Mouse (Mus musculus) embryonic facial prominence, embryonic 13.5 days (tissue): Measurements from ENCODE around the gene Spc24. TPM values are rescaled to one million over a fixed set of nuclear protein-coding genes. Genes with fewer than 3 reads are reported as not detected.
A peak's percentile ranks its signal among the peaks of the same experiment; 100 is the strongest.
"Not testable (repeated sequence)": the region's sequence is repeated elsewhere in the genome, so short reads cannot be mapped to it uniquely, and the experiment has no call there.

Source experiments
- ATAC-seq: fragments of 200-750 bp; cut with Nextera tagmentation; 2 replicates; pipeline ENCODE4 v1.8.0; 2017; ENCODE audit warnings: low read depth; ENCODE audit not compliant: insufficient number of reproducible peaks, insufficient read depth, low FRiP score, low TSS enrichment
- H3K27ac ChIP-seq: fragments of 300-500 bp; sonication (generic); 2 replicates; pipeline ENCODE4 v1.5.1; 2015; ENCODE audit warnings: moderate library complexity, mild to moderate bottlenecking, inconsistent platforms
- H3K27me3 ChIP-seq: fragments of 300-500 bp; sonication (generic); 2 replicates; pipeline ENCODE4 v1.6.1; 2015; ENCODE audit warnings: mild to moderate bottlenecking, inconsistent platforms
- H3K36me3 ChIP-seq: fragments of 300-500 bp; sonication (generic); 2 replicates; pipeline ENCODE4 v1.6.1; 2015; ENCODE audit warnings: mild to moderate bottlenecking, inconsistent platforms
- H3K4me1 ChIP-seq: fragments of 300-500 bp; sonication (generic); 2 replicates; pipeline ENCODE4 v1.6.1; 2015; ENCODE audit warnings: inconsistent platforms
- H3K4me2 ChIP-seq: fragments of 300-500 bp; sonication (generic); 2 replicates; pipeline ENCODE4 v1.6.1; 2015; ENCODE audit warnings: moderate library complexity, mild to moderate bottlenecking, inconsistent platforms
- H3K4me3 ChIP-seq: fragments of 300-500 bp; sonication (generic); 2 replicates; pipeline ENCODE4 v1.5.1; 2015; ENCODE audit warnings: mild to moderate bottlenecking, inconsistent platforms
- H3K9ac ChIP-seq: fragments of 300-500 bp; sonication (generic); 2 replicates; pipeline ENCODE4 v1.6.1; 2015; ENCODE audit warnings: mild to moderate bottlenecking, inconsistent platforms
- H3K9me3 ChIP-seq: fragments of 300-500 bp; sonication (generic); 2 replicates; pipeline ENCODE4 v1.6.1; 2016; ENCODE audit warnings: inconsistent platforms
- WGBS: fragments of 180-500 bp; shearing (Covaris S2); methylation state at CpG from one replicate; pipeline ENCODE4 v1.1.7; 2015; ENCODE audit warnings: mixed read lengths; 5-methylcytosine and 5-hydroxymethylcytosine counted together
- polyA plus RNA-seq: library from polyadenylated mRNA; unstranded; fragments of >200 nt; fragmentation: Nextera tagmentation; extraction: Ambion mirVana; gene quantifications from 2 replicates; pipeline ENCODE4 v1.2.1, GENCODE M21; 2015

Gene Spc24
- polyA plus RNA-seq, 1 experiment from 2014 or later, result 111 TPM

DNA sequence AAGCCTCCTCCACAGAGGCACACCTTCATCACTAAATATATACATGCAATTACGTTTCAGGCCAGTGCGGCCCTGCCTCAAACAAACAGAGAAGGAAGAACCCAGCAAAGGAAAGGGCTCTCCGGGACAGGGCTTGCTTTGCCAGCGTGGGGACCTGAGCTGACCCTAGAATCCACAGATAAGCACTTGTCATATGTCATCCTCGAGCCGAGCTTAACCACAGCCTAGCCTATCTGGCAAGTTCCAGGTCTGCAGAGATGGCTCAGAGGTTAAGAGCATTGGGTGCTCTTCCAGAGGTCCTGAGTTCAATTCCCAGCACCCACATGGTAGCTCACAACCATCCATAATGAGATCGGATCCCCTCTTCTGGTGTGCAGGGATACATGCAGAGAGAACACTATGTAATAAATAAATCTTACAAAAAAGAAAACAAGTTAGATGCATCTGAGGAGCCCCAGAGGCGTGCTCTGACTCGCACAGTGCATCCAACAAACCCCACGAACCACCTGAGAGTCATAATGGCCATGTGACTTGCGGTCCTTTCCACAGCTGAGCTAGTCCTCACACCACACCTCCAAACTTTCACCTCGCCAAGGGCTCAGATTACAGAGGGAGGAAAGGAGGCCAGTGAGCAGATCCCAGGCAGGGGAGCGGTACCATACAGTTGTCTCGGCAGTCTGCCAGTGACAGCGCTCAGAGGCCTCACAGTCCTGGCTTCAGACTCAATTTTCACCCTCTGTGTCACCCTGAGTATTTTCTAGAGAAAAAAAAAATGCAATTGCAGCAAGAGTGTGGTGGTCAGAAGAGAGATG lies 21.8 kb upstream of the Spc24 start:
- no peak for ATAC-seq
- WGBS, result 78% methylated on average over 15 of the region's 15 CpGs
- Histone ChIP-seq H3K36me3 (peaks cover 86% of the 10 kb centered on the region), H3K27ac (no peak overlapping the region), H3K27me3 (no peaks in the 10 kb centered on the region), H3K4me1 (no peaks in the 10 kb centered on the region), H3K4me3 (no peak overlapping the region), H3K9ac (no peak overlapping the region), H3K9me3 (no peaks in the 10 kb centered on the region), H3K4me2 (no peak overlapping the region)

DNA sequence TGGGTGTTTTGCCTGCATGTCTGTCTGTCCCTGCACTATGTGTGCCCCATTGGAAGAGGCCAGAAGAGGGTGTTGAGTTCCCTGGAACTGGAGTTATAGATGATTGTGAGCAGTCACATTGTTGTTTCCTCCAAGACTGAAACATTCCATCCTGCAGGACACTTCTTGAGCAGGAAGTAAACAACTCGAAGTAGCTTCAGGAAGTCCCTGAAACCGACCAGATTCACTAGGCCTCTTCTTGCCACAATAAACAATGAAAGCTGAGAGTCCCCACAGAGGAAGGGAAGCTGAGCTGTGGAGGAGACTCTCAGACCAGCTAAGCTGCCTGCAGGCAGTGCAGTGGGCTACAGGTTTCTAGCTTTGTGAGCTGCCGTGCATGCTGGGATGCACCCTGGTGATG lies 17.6 kb upstream of the Spc24 start:
- whole genome bisulfite sequencing, result 88% methylated on average over 3 of the region's 3 CpGs
- no peaks in the 10 kb centered on the region for H3K9me3 ChIP-seq
- no peaks in the 10 kb centered on the region for H3K27me3 ChIP-seq
- H3K27ac ChIP-seq, result no peak overlapping the region
- peaks cover 90% of the 10 kb centered on the region for H3K36me3 ChIP-seq
- ATAC-seq, result no peak
- H3K4me1 ChIP-seq, result no peaks in the 10 kb centered on the region
- H3K9ac ChIP-seq, result no peak overlapping the region
- no peak overlapping the region for H3K4me3 ChIP-seq
- no peak overlapping the region for H3K4me2 ChIP-seq

DNA sequence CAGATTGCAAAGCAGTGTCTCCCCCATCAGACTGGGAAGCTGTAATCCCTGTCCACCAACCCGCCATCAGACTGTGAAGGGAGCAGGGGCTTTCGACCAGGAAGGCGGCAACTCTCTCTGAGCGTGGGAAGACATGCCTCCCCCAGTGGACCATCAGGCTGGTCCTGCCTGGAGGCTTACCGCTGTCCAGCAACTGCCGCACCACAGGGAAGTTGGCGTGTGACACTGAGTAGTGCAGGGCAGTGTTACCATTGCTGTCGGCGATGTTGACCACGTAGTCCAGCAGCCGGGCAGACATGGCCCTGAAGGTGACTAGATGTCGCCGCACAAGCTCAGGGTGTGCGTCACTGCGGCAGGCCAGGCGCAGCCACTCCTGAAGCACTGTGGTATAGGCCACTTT lies 14.2 kb upstream of the Spc24 start:
- Histone ChIP-seq H3K4me3 (no peak overlapping the region), H3K9ac (no peak overlapping the region), H3K36me3 (peaks cover 85% of the 10 kb centered on the region), H3K4me1 (peaks cover 6% of the 10 kb centered on the region), H3K9me3 (no peaks in the 10 kb centered on the region), H3K27ac (no peak overlapping the region), H3K4me2 (no peak overlapping the region), H3K27me3 (no peaks in the 10 kb centered on the region)
- ATAC-seq, result no peak
- WGBS, result 89% methylated on average over 16 of the region's 16 CpGs

DNA sequence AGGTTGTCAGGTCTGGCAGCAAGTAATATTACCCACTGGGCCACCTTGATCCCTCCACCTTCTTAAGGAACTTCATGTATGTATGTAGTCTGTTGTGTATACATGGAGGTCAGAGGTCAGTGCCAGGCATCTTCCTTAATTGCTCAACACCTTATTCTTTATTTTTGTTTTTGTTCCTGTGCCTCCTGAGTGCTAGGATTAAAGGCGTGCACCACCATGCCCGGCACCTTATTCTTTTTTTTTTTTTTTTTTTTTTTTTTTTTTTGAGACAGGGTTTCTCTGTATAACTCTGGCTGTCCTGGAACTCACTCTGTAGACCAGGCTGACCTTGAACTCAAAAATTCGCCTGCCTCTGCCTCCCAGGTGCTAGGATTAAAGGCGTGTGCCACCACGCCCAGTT lies 13.3 kb upstream of the Spc24 start:
- WGBS, result 78% methylated on average over 5 of the region's 5 CpGs
- H3K4me3 ChIP-seq, H3K27ac ChIP-seq, H3K27me3 ChIP-seq, ATAC-seq, H3K9ac ChIP-seq, H3K9me3 ChIP-seq, H3K4me2 ChIP-seq: not testable (repeated sequence)
- Histone ChIP-seq H3K36me3 (peaks cover 85% of the 10 kb centered on the region), H3K4me1 (peaks cover 16% of the 10 kb centered on the region)

DNA sequence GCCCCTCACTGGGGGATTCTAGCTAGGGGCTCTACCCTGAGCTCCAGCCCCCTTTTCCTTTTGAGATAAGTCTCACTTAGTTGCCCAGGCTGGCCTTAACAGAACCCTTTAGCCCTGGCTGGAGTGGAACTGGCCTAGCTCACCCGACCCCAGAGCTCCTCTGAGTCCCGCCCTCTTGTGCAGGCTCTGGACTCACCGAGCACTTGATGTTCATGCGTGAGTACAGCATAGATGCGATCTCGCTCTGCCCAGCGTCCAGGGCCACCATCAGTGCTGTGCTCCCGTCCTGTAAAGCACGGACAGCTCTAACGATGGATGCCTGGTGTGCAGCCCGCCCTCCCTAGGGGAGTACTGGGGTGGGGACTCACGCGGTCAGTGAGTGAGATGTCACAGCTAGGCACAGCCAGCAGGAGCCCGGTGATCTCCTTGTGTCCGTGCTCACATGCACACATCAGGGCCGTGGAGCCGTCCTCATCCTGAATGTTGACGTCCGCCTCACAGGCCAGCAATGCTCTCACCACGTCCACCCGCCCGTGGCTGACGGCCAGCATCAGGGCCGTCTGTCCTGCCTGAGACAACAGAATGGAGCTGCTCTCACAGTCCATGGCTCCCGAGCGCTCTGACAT lies 9.6 kb upstream of the Spc24 start:
- WGBS, result 85% methylated on average over 26 of the region's 26 CpGs
- H3K27ac ChIP-seq, result peak overlapping the region; percentile 93
- no peaks in the 10 kb centered on the region for H3K27me3 ChIP-seq
- no peak overlapping the region for H3K4me3 ChIP-seq
- peak; percentile 21; the same call in 1 of the 2 replicates for ATAC-seq
- no peak overlapping the region for H3K4me2 ChIP-seq
- H3K4me1 ChIP-seq, result peaks cover 32% of the 10 kb centered on the region
- peaks cover 66% of the 10 kb centered on the region for H3K36me3 ChIP-seq
- peak overlapping the region; percentile 33; the same call in 1 of the 2 replicates for H3K9ac ChIP-seq
- H3K9me3 ChIP-seq, result no peaks in the 10 kb centered on the region

DNA sequence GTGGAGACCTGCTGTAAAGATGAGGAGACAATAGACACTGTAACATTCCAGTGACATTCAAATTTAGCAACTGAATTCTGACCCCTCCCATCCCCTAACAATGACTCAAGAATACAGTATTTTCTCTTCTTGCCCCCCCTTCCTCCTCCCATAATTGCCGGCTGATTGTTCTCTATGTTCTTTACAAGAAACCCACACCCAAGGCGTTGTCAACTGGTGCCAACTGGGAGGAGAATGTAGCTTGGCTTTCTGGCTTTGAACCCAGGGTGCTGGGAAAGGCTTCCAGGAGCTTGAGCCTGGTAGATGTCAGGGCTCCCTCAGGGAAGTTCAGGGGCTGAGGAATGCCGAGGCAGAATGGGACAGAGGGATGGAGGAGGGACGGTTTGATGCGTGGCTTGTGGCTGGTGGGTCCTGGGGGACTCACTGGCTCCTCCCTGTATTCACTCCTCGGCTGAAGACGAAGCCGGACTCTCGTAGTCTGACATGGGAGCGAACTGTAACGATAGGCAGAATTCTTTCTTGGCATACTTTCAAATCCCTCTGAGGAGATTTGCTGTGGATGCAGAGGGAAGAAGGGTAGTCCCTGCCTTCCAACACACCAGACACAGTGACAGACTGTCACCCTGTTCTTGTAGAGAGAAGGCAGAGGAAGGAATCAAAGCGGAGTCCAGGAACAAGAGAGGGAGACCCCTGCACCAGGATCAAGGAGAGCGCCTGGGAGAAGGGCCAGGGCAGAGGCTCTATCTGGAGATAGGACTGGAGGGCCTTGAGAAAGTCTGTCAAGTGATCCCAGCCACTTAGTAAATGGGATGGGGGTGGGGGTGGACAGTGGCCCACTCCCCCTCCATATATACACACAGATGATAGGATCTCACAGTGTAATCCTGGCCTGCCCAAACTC lies 8.7 kb upstream of the Spc24 start:
- no peak for ATAC-seq
- WGBS, result 26% methylated on average over 13 of the region's 13 CpGs
- H3K9me3 ChIP-seq, result no peaks in the 10 kb centered on the region
- H3K4me2 ChIP-seq, result peak overlapping the region; percentile 18
- H3K36me3 ChIP-seq, result peaks cover 57% of the 10 kb centered on the region
- no peaks in the 10 kb centered on the region for H3K27me3 ChIP-seq
- H3K27ac ChIP-seq, result peak overlapping the region; percentile 93
- no peak overlapping the region for H3K4me3 ChIP-seq
- peaks cover 32% of the 10 kb centered on the region for H3K4me1 ChIP-seq
- peak overlapping the region; percentile 44 for H3K9ac ChIP-seq

DNA sequence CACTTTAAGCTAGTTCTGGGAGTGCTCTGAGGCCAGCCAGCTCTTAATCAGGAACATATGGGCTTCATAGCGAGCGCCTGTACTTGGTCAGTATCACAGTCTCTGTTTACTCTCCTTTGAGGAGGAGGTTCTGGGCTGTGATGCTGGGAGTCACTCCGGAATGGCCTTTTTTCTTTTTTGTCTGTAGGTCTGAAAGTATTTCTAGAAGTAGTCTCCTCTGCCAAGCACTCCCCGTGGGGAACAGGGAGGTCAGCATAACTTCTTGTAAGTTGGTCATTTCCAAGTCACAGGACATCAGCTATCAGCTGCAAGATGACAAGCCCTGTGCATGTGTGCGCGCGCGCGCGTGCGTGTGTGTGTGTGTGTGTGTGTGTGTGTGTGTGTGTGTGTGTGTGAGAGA lies 7.8 kb upstream of the Spc24 start:
- H3K4me2 ChIP-seq, result peak overlapping the region; percentile 18
- H3K9ac ChIP-seq, result peak overlapping the region; percentile 22; the same call in 1 of the 2 replicates
- H3K4me1 ChIP-seq, result peaks cover 32% of the 10 kb centered on the region
- WGBS, result 45% methylated on average over 11 of the region's 11 CpGs
- H3K27me3 ChIP-seq, result no peaks in the 10 kb centered on the region
- no peak for ATAC-seq
- peaks cover 50% of the 10 kb centered on the region for H3K36me3 ChIP-seq
- no peaks in the 10 kb centered on the region for H3K9me3 ChIP-seq
- no peak overlapping the region for H3K4me3 ChIP-seq
- H3K27ac ChIP-seq, result peak overlapping the region; percentile 93

DNA sequence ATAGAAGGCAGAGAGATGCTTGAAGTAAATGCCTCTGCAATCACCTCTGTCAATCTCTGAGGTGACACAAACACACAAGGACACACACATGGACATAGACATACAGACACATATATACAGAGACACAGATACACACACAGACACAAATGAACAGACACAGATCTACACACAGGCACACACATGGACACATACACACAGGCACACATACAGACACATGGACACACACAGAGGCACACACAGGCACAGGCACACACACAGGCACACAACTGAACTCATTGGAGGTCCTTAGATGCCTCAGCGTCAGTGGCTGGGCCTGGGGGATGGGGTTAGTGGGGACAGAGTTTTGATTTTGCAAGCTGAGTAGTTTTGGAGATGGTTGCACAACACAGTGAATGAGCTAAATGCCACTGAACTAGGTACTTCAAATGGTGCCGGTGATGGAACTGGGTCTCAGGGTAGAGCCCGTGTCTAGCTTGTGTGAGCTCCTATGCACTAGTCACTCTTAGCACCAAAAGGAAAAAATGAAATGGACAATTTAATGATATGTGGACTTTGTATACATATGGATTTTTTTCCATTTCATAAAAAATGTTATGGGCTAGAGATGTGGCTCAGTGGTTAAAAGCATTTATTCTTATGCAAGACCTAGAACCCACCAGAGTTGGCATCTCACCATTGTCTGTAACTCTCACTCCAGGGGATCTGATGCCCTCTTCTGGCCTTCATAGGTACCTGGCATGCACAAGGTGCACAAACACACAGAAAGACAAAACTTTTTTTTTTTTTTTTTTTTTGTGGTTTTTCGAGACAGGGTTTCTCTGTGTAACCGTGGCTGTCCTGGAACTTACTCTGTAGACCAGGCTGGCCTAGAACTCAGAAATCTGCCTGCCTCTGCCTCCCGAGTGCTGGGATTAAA lies 4.2 kb upstream of the Spc24 start:
- H3K4me2 ChIP-seq, result no peak overlapping the region
- no peak overlapping the region for H3K9ac ChIP-seq
- peaks cover 32% of the 10 kb centered on the region for H3K4me1 ChIP-seq
- H3K4me3 ChIP-seq, result no peak overlapping the region
- H3K36me3 ChIP-seq, result peaks cover 20% of the 10 kb centered on the region
- WGBS, result 92% methylated on average over 6 of the region's 6 CpGs
- H3K27ac ChIP-seq, result no peak overlapping the region
- ATAC-seq, result no peak
- no peaks in the 10 kb centered on the region for H3K27me3 ChIP-seq
- H3K9me3 ChIP-seq, result no peaks in the 10 kb centered on the region

DNA sequence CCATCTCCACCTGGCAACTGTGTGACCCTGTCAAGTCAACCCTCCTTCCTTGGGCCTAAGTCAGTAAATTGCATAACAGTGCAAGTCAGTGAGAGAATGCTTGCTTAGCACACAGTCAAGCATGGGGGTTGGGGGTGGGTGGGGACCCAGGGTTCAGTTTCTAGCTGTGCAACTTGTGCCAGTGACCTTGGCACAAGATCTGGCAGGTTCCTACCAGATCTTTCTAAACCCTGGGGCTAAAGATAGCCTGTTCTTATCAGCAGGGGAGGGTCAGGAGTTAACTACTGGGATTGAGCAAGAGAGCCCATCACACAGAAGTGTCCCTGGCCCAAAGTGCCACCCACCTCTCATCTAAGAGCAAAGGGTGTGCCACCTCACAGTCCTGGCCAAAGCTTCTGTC lies 2.0 kb upstream of the Spc24 start:
- Histone ChIP-seq H3K4me1 (peaks cover 21% of the 10 kb centered on the region), H3K9me3 (no peaks in the 10 kb centered on the region), H3K9ac (no peak overlapping the region), H3K4me3 (no peak overlapping the region), H3K4me2 (no peak overlapping the region), H3K27ac (no peak overlapping the region), H3K36me3 (peaks cover 14% of the 10 kb centered on the region), H3K27me3 (no peaks in the 10 kb centered on the region)
- no peak for ATAC-seq

DNA sequence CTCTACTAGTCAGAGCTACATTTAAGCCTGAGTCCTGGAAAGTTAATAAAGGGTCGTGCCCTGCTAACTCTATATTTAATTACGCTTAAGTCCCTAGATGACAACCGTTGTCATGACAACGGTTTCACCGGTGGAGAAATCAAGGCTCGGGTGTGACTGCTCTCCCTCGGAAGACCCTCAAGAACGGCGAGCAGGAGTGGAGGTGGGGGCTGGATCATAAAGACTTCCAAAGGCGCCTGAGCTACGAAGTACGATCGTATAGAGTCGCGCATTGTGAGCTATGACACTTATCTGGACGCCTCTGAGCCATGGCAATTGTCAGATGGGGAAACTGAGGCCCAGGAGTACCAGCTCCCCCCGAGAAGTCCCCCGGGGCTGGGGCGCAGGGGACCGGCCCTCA lies 385 bp downstream of the Spc24 start:
- under 1% methylated on average over 20 of the region's 20 CpGs for WGBS
- Histone ChIP-seq H3K4me1 (peaks cover 17% of the 10 kb centered on the region), H3K9me3 (no peaks in the 10 kb centered on the region), H3K27ac (peak overlapping the region; percentile 60), H3K27me3 (no peaks in the 10 kb centered on the region), H3K4me3 (peak overlapping the region; percentile 85), H3K9ac (peak overlapping the region; percentile 81), H3K4me2 (peak overlapping the region; percentile 80), H3K36me3 (peaks cover 21% of the 10 kb centered on the region)
- ATAC-seq, result peak; percentile 7; the same call in 1 of the 2 replicates
